19 mouse cellular contexts compared by ENCODE assay signal in genomic region chr9:116137645-116138044, GRCm38 (mm10). TPM values are rescaled to one million over a fixed set of nuclear protein-coding genes. Genes with fewer than 3 reads are reported as not detected.
A peak's percentile ranks its signal among the peaks of the same experiment; 100 is the strongest.
DNase-seq lines count a peak whose midpoint lies in the region; ATAC-seq and TF ChIP-seq lines count a peak whose summit lies in the region.
"Had no signal": no experiment of that assay in that cellular context is flagged by ENCODE, and none has a peak within 500 bp of the region (broad histone marks: within the 10 kb centered on the region; RNA-seq: fewer than 3 reads in every experiment).

No protein-coding gene starts in this region.

- H3K27ac ChIP-seq in CH12.LX (ENCODE audit: insufficient read depth, low read depth) (peak overlapping the region; percentile 93), macrophage (peak overlapping the region; percentile 61)
- 0 out of 2 replicates have a peak overlapping the region, but pooled peaks have one; percentile 14 for H3K27ac ChIP-seq in embryonic facial prominence, embryonic 10.5 days (replicated peaks)
- no peak overlapping the region for H3K27ac ChIP-seq in forebrain, embryonic 16.5 days (ENCODE audit: low read length)
- H3K27ac ChIP-seq in heart, embryonic 10.5 days = no peak overlapping the region
- no peak overlapping the region for H3K27ac ChIP-seq in hindbrain, embryonic 12.5 days
- H3K27ac ChIP-seq: forebrain, embryonic 12.5 days; heart, adult 2 months had no signal

- peaks cover 43 to 86% of the 10 kb centered on the region in 2 experiments for H3K4me1 ChIP-seq in CH12.LX (ENCODE audit: control insufficient read depth in 1 of 2, insufficient read depth in 2 of 2)
- H3K4me1 ChIP-seq in embryonic facial prominence, embryonic 10.5 days = peaks cover 37% of the 10 kb centered on the region
- H3K4me1 ChIP-seq in forebrain, embryonic 16.5 days (replicated peaks; ENCODE audit: control insufficient read depth, insufficient read depth, low read length) = peaks cover 7% of the 10 kb centered on the region; the same call in 1 of the 2 replicates
- peaks cover 31% of the 10 kb centered on the region for H3K4me1 ChIP-seq in heart, embryonic 10.5 days
- peaks cover 17% of the 10 kb centered on the region for H3K4me1 ChIP-seq in hindbrain, embryonic 12.5 days

- no peak for ATAC-seq in forebrain, embryonic 16.5 days
- no peak for ATAC-seq in hindbrain, embryonic 12.5 days (ENCODE audit: low FRiP score)

- TF ChIP-seq RAD21 in CH12.LX (IDR thresholded peaks at IDR 0.05; ENCODE audit: low read depth, low read length) = peak; percentile 25

- TF ChIP-seq POLR2A in CH12.LX (IDR thresholded peaks at IDR 0.05; ENCODE audit: low read depth, low read length) = no peak; the same call in 1 of the 2 replicates

- no peaks in the 10 kb centered on the region for H3K27me3 ChIP-seq in CH12.LX (replicated peaks)
- H3K27me3 ChIP-seq in embryonic facial prominence, embryonic 10.5 days (replicated peaks; ENCODE audit: low read depth, poor library complexity, severe bottlenecking) = no peaks in the 10 kb centered on the region
- no peaks in the 10 kb centered on the region for H3K27me3 ChIP-seq in forebrain, embryonic 16.5 days (replicated peaks; ENCODE audit: control insufficient read depth, insufficient read depth, low read length)
- H3K27me3 ChIP-seq in heart, embryonic 10.5 days (ENCODE audit: insufficient read depth, poor library complexity, severe bottlenecking) = no peaks in the 10 kb centered on the region
- H3K27me3 ChIP-seq in hindbrain, embryonic 12.5 days = no peaks in the 10 kb centered on the region
- H3K27me3 ChIP-seq: embryonic facial prominence, embryonic 13.5 days; forebrain, embryonic 12.5 days; heart, embryonic 12.5 days; hindbrain, embryonic 15.5 days had no signal

- in situ Hi-C loops in CH12.LX (cut with MboI; ENCODE audit: low pct_ligation_motif_present, low pct_unique_long_range_greater_than_20kb, low sequenced_read_pairs) = loop anchor here (5.0 to 10.0 kb wide), 2 partner anchors 35 to 247 kb away; no protein-coding TSS in a partner anchor

- H3K9me3 ChIP-seq in CH12.LX (replicated peaks; ENCODE audit: low read length) = no peaks in the 10 kb centered on the region
- H3K9me3 ChIP-seq in embryonic facial prominence, embryonic 10.5 days = no peaks in the 10 kb centered on the region
- no peaks in the 10 kb centered on the region for H3K9me3 ChIP-seq in forebrain, embryonic 16.5 days (ENCODE audit: control insufficient read depth, low read length)
- H3K9me3 ChIP-seq in heart, embryonic 10.5 days = no peaks in the 10 kb centered on the region
- H3K9me3 ChIP-seq in hindbrain, embryonic 12.5 days (replicated peaks) = no peaks in the 10 kb centered on the region
- H3K9me3 ChIP-seq: embryonic facial prominence, embryonic 13.5 days; forebrain, embryonic 12.5 days; heart, embryonic 12.5 days; hindbrain, embryonic 10.5 days; hindbrain, embryonic 15.5 days had no signal

- DNase-seq in A20 (ENCODE audit: low read depth, low spot score) = peak; percentile 52
- DNase-seq in CH12.LX (ENCODE audit: extremely low read depth) = peak; percentile 75
- no peak for DNase-seq in embryonic facial prominence, embryonic 10.5 days (ENCODE audit: low spot score)
- DNase-seq in kidney, postnatal 25 days = no peak
- no peak for DNase-seq in heart, embryonic 10.5 days (ENCODE audit: low spot score)
- DNase-seq: adrenal gland, adult 8-10 months; adrenal gland, postnatal 36 days; cerebellum, adult 11-12 months; cerebellum, adult 9-10 months; cerebellum, postnatal 25 days; heart, adult 2 months had no signal

- peak overlapping the region; percentile 63 for H3K4me2 ChIP-seq in CH12.LX (ENCODE audit: insufficient read depth, low read depth, poor library complexity, severe bottlenecking)
- no peak overlapping the region for H3K4me2 ChIP-seq in forebrain, embryonic 16.5 days (ENCODE audit: low read length)
- H3K4me2 ChIP-seq in hindbrain, embryonic 12.5 days (replicated peaks) = no peak overlapping the region
- H3K4me2 ChIP-seq: embryonic facial prominence, embryonic 13.5 days; forebrain, embryonic 12.5 days; heart, embryonic 12.5 days; hindbrain, embryonic 15.5 days had no signal

- peak overlapping the region; percentile 52; the same call in 1 of the 2 replicates for H3K9ac ChIP-seq in CH12.LX (ENCODE audit: insufficient read depth, low read depth)
- H3K9ac ChIP-seq in forebrain, embryonic 16.5 days (replicated peaks; ENCODE audit: low read depth, low read length) = no peak overlapping the region
- no peak overlapping the region for H3K9ac ChIP-seq in hindbrain, embryonic 12.5 days
- H3K9ac ChIP-seq: embryonic facial prominence, embryonic 13.5 days; forebrain, embryonic 12.5 days; heart, embryonic 12.5 days; hindbrain, embryonic 15.5 days had no signal

- WGBS in embryonic facial prominence, embryonic 10.5 days = 92% methylated on average over 3 of the region's 3 CpGs
- 44% methylated on average over 3 of the region's 3 CpGs for WGBS in macrophage (ENCODE audit: missing documents)
- WGBS in forebrain, embryonic 16.5 days = 69% methylated on average over 3 of the region's 3 CpGs
- WGBS in heart, embryonic 10.5 days = 79% methylated on average over 3 of the region's 3 CpGs
- WGBS in hindbrain, embryonic 12.5 days = 80% methylated on average over 3 of the region's 3 CpGs

- H3K79me2 ChIP-seq in CH12.LX (replicated peaks; ENCODE audit: control insufficient read depth, extremely low read depth, insufficient read depth, poor library complexity, severe bottlenecking) = peaks cover 75% of the 10 kb centered on the region
- H3K79me2 ChIP-seq in macrophage (ENCODE audit: inconsistent target) = peaks cover 88% of the 10 kb centered on the region

- TF ChIP-seq EP300 in CH12.LX (IDR thresholded peaks at IDR 0.05; ENCODE audit: low read length) = peak; percentile 89

- H3K4me3 ChIP-seq in CH12.LX (replicated peaks in 1 of 3; ENCODE audit: low read depth in 2 of 3, low read length in 2 of 3, poor library complexity in 1 of 3) (no peak overlapping the region), macrophage (ENCODE audit: inconsistent target) (no peak overlapping the region)
- H3K4me3 ChIP-seq in embryonic facial prominence, embryonic 10.5 days = no peak overlapping the region
- H3K4me3 ChIP-seq in forebrain, embryonic 16.5 days (replicated peaks; ENCODE audit: low read length) = no peak overlapping the region
- no peak overlapping the region for H3K4me3 ChIP-seq in heart, embryonic 10.5 days
- H3K4me3 ChIP-seq in hindbrain, embryonic 12.5 days = no peak overlapping the region
- H3K4me3 ChIP-seq: embryonic facial prominence, embryonic 13.5 days; forebrain, embryonic 12.5 days; heart, adult 2 months; heart, embryonic 12.5 days; hindbrain, embryonic 10.5 days; hindbrain, embryonic 15.5 days had no signal

- H3K36me3 ChIP-seq in CH12.LX (replicated peaks in 1 of 2; ENCODE audit: control insufficient read depth in 1 of 2, insufficient read depth in 1 of 2, low read length in 1 of 2) = peaks cover 13 to 59% of the 10 kb centered on the region in 2 experiments
- H3K36me3 ChIP-seq in embryonic facial prominence, embryonic 10.5 days (replicated peaks) = 0 out of 2 replicates have a peak, but pooled peaks cover 3% of the 10 kb centered on the region
- no peaks in the 10 kb centered on the region for H3K36me3 ChIP-seq in macrophage (ENCODE audit: inconsistent target)
- no peaks in the 10 kb centered on the region for H3K36me3 ChIP-seq in forebrain, embryonic 16.5 days (ENCODE audit: control insufficient read depth, insufficient read depth)
- no peaks in the 10 kb centered on the region for H3K36me3 ChIP-seq in heart, embryonic 10.5 days
- H3K36me3 ChIP-seq in hindbrain, embryonic 12.5 days = no peaks in the 10 kb centered on the region
- H3K36me3 ChIP-seq: forebrain, embryonic 12.5 days; hindbrain, embryonic 10.5 days; hindbrain, embryonic 15.5 days had no signal

- TF ChIP-seq CTCF in CH12.LX (conservative IDR thresholded peaks at IDR 0.05 in 1 of 2, IDR thresholded peaks at IDR 0.05 in 1 of 2; ENCODE audit: low read depth in 2 of 2, low read length in 2 of 2) = no peak

- dilution Hi-C loops in CH12.LX (cut with MboI; ENCODE audit: extremely low pct_ligation_motif_present, extremely low pct_unique_long_range_greater_than_20kb, low sequenced_read_pairs) = no loop called here

TF ChIP-seq in CH12.LX, 34 proteins besides CTCF, POLR2A, EP300 and RAD21 (continues in another document):
- TF ChIP-seq MEF2A (IDR thresholded peaks at IDR 0.05; ENCODE audit: borderline replicate concordance, low read depth, low read length) (peak; percentile 74), NRF1 (IDR thresholded peaks at IDR 0.05; ENCODE audit: low read depth, low read length) (no peak), MAX (IDR thresholded peaks at IDR 0.05; ENCODE audit: low read length) (peak; percentile 70), USF1 (IDR thresholded peaks at IDR 0.05; ENCODE audit: low read depth, low read length) (peak; percentile 78), E2F4 (IDR thresholded peaks at IDR 0.05; ENCODE audit: insufficient replicate concordance, low read depth, low read length) (no peak), RCOR1 (conservative IDR thresholded peaks at IDR 0.05; ENCODE audit: low read depth, low read length) (no peak; the same call in 1 of the 2 replicates), HCFC1 (IDR thresholded peaks at IDR 0.05; ENCODE audit: low read depth, low read length) (no peak), CHD2 (IDR thresholded peaks at IDR 0.05; ENCODE audit: low read length) (peak; percentile 85), GABPA (IDR thresholded peaks at IDR 0.05; ENCODE audit: insufficient replicate concordance, low read depth, low read length) (no peak), ELF1 (IDR thresholded peaks at IDR 0.05; ENCODE audit: low read depth, low read length) (no peak), TCF12 (IDR thresholded peaks at IDR 0.05; ENCODE audit: low read depth, low read length) (peak; percentile 92), PAX5 (IDR thresholded peaks at IDR 0.05; ENCODE audit: low read length) (no peak), MXI1 (IDR thresholded peaks at IDR 0.05; ENCODE audit: low read depth, low read length) (no peak), NELFE (IDR thresholded peaks at IDR 0.05; ENCODE audit: low read depth, low read length) (no peak)

RNA-seq across cellular contexts. Expression of gene Tgfbr2, which starts 37.5 kb away (rescaled TPM):
- 43.0 and 46.3 TPM in 2 replicates for total RNA-seq in CH12.LX (2012; rRNA removed)
- 19.6 and 21.2 TPM in 2 replicates for total RNA-seq in CH12.LX (2014; rRNA removed)
- 37.4 and 42.8 TPM in 2 replicates for polyA plus RNA-seq in CH12.LX (2012; ENCODE audit: insufficient read length, low read depth)
- polyA plus RNA-seq in embryonic facial prominence, embryonic 10.5 days (2016; fragmentation: Nextera tagmentation; extraction: Ambion mirVana) = 8.6 and 9.2 TPM in 2 replicates
- 10 to 100 TPM; 15.9 to 41.2 (median 29.0) TPM for total RNA-seq in macrophage (2018; cell fraction: chromatin; rRNA removed)
- 100 to 1,000 TPM in 14 of 26 experiments, 10 to 100 TPM in 12; 65.6 to 133 (median 103) TPM for total RNA-seq in macrophage (2018; cell fraction: cytosol; rRNA removed)
- total RNA-seq in macrophage (2018; cell fraction: nucleus; rRNA removed) = 100 to 1,000 TPM in 6 of 26 experiments, 10 to 100 TPM in 20; 35.9 to 112 (median 82.4) TPM
- polyA plus RNA-seq in macrophage (2018) = 69.5 to 93.5 TPM (median 80.3 TPM) in 3 replicates
- polyA plus RNA-seq in forebrain, embryonic 16.5 days (2015; fragmentation: Nextera tagmentation; extraction: Ambion mirVana) = 6.5 and 8.8 TPM in 2 replicates
- polyA plus RNA-seq in heart, embryonic 10.5 days (2016; fragmentation: Nextera tagmentation; extraction: Ambion mirVana) = 9.4 and 12.5 TPM in 2 replicates
- polyA plus RNA-seq in hindbrain, embryonic 12.5 days (2016; fragmentation: Nextera tagmentation; extraction: Ambion mirVana) = 18.9 and 19.3 TPM in 2 replicates

Comparison
In these comparisons a context has a peak if more than half of its experiments do, and no peak if none do; other contexts are left out.
1. DNase-seq: peak in A20 (single experiment) and CH12.LX (single experiment); none in embryonic facial prominence, embryonic 10.5 days (single experiment), kidney, postnatal 25 days (0 of 2) and heart, embryonic 10.5 days (single experiment).
2. H3K27ac ChIP-seq: peak in CH12.LX (single experiment), embryonic facial prominence, embryonic 10.5 days (single experiment) and macrophage (single experiment); none in forebrain, embryonic 16.5 days (single experiment), heart, embryonic 10.5 days (single experiment) and hindbrain, embryonic 12.5 days (single experiment).